Mouse (Mus musculus) E14TG2a.4 (cell line): ENCODE measurements at regions not wholly inside any gene's neighbourhood (a gene's known extent, or its start where the extent isn't known, plus 50 kb on each side); places are given as distances from the start of the nearest gene placed in this dataset.

Experiments
- CTCF ChIP-seq: conservative IDR thresholded peaks from 2 replicates; pipeline ENCODE4 v1.5.1; 2014; ENCODE audit warnings: low read length
- POU5F1 ChIP-seq: IDR thresholded peaks from 2 replicates; pipeline ENCODE4 v1.6.1; 2014; ENCODE audit warnings: low read length, borderline replicate concordance

DNA sequence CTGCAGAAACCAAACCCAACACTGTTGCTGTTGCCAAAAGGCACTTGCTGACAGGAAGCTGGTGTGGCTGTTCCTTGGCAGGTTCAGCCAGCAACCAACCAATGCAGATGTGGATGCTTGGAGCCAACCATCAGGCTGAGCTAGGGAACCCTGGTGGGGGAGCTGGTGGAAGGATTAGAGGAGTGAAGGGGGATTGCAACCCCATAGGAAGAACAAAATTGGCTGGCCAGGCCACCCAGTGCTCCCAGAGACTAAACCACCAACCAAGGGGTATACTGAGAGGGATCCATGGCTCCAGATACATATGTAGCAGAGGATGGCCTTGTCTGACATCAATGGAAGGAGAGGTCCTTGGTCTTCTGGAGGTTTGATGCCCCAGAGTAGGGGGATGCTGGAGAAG, 218.5 kb downstream of the Rchy1 start:
- TF ChIP-seq CTCF = no peak
- no peak for TF ChIP-seq POU5F1
